Mouse (Mus musculus) MN1 (cell line): ENCODE measurements at regions not wholly inside any gene's neighbourhood (a gene's known extent, or its start where the extent isn't known, plus 50 kb on each side); places are given as distances from the start of the nearest gene placed in this dataset.
A peak's percentile ranks its signal among the peaks of the same experiment; 100 is the strongest.

Experiments
- DNase-seq: peaks from one replicate; pipeline ENCODE4 v3.0.0-alpha.2; 2016; ENCODE audit warnings: low spot score

GRCm38 (mm10) chr13:47580144-47580543, 457.7 kb downstream of the Rnf144b start:
- no peak for DNase-seq

GRCm38 (mm10) chr13:47585158-47585557, 462.7 kb downstream of the Rnf144b start:
- DNase-seq: no peak

GRCm38 (mm10) chr13:47602646-47603045, 480.2 kb downstream of the Rnf144b start:
- no peak for DNase-seq

GRCm38 (mm10) chr13:47611439-47611838, 489.0 kb downstream of the Rnf144b start:
- no peak for DNase-seq

- DNase-seq: no peak
Measured at GRCm38 (mm10) chr13:47636511-47637103, 514.2 kb downstream of the Rnf144b start.

- no peak for DNase-seq
Measured at GRCm38 (mm10) chr13:47642341-47642740, 519.9 kb downstream of the Rnf144b start.

GRCm38 (mm10) chr13:47645081-47645480, 522.6 kb downstream of the Rnf144b start:
- peak; percentile 8 for DNase-seq

GRCm38 (mm10) chr13:47647693-47648092, 525.2 kb downstream of the Rnf144b start:
- no peak for DNase-seq

- no peak for DNase-seq
Measured at GRCm38 (mm10) chr13:47650093-47650492, 527.6 kb downstream of the Rnf144b start.

GRCm38 (mm10) chr13:47666470-47666869, 544.0 kb downstream of the Rnf144b start:
- DNase-seq: no peak

GRCm38 (mm10) chr13:47666956-47667701, 544.7 kb downstream of the Rnf144b start:
- peak; percentile 78 for DNase-seq

GRCm38 (mm10) chr13:47688131-47688530, 565.7 kb downstream of the Rnf144b start:
- DNase-seq: peak; percentile 50

GRCm38 (mm10) chr13:47693815-47694214, 567.2 kb upstream of the Id4 start:
- no peak for DNase-seq

GRCm38 (mm10) chr13:47695877-47696276, 565.2 kb upstream of the Id4 start:
- DNase-seq: no peak

- no peak for DNase-seq
Measured at GRCm38 (mm10) chr13:47700556-47700955, 560.5 kb upstream of the Id4 start.

GRCm38 (mm10) chr13:47707961-47708609, 552.9 kb upstream of the Id4 start:
- no peak for DNase-seq

GRCm38 (mm10) chr13:47709323-47709722, 551.7 kb upstream of the Id4 start:
- no peak for DNase-seq

GRCm38 (mm10) chr13:47712507-47712906, 548.5 kb upstream of the Id4 start:
- DNase-seq: no peak

- DNase-seq: peak; percentile 37
Measured at GRCm38 (mm10) chr13:47716265-47716664, 544.8 kb upstream of the Id4 start.

- no peak for DNase-seq
Measured at GRCm38 (mm10) chr13:47720645-47721044, 540.4 kb upstream of the Id4 start.

- DNase-seq: no peak
Measured at GRCm38 (mm10) chr13:47734415-47734814, 526.6 kb upstream of the Id4 start.

GRCm38 (mm10) chr13:47735426-47736063, 525.5 kb upstream of the Id4 start:
- no peak for DNase-seq

- no peak for DNase-seq
Measured at GRCm38 (mm10) chr13:47748906-47749305, 512.1 kb upstream of the Id4 start.
